Mouse (Mus musculus) hindbrain, postnatal 0 days (tissue): ENCODE results near the gene Hist1h2bg. TPM values are rescaled to one million over a fixed set of nuclear protein-coding genes. Genes with fewer than 3 reads are reported as not detected.
"Not testable (repeated sequence)": the region's sequence is repeated elsewhere in the genome, so short reads cannot be mapped to it uniquely, and the experiment has no call there.

Experiments
- ATAC-seq: fragments of 200-750 bp; cut with Nextera tagmentation; 2 replicates; pipeline ENCODE4 v1.8.0; 2017; ENCODE audit warnings: mild to moderate bottlenecking, moderate TSS enrichment, moderate library complexity
- DNase-seq: peaks from one replicate; pipeline ENCODE4 v3.0.0-alpha.2; 2015; ENCODE audit warnings: low spot score
- H3K27ac ChIP-seq: fragments of 300-500 bp; sonication (generic); 2 replicates; pipeline ENCODE4 v1.5.1; 2014; ENCODE audit warnings: mild to moderate bottlenecking
- H3K27me3 ChIP-seq: fragments of 300-500 bp; sonication (generic); 2 replicates; pipeline ENCODE4 v1.6.1; 2014; ENCODE audit warnings: low read length, mixed read lengths; ENCODE audit not compliant: insufficient read depth
- H3K36me3 ChIP-seq: fragments of 300-500 bp; sonication (generic); 2 replicates; pipeline ENCODE4 v1.6.1; 2014; ENCODE audit warnings: low read length, mixed read lengths; ENCODE audit not compliant: insufficient read depth
- H3K4me1 ChIP-seq: fragments of 300-500 bp; sonication (generic); 2 replicates; pipeline ENCODE4 v1.6.1; 2014; ENCODE audit warnings: antibody characterized with exemption, low read length, mixed read lengths; ENCODE audit not compliant: insufficient read depth
- H3K4me2 ChIP-seq: fragments of 300-500 bp; sonication (generic); 2 replicates; pipeline ENCODE4 v1.6.1; 2014; ENCODE audit warnings: low read depth, mild to moderate bottlenecking, low read length, moderate library complexity, mixed read lengths
- H3K4me3 ChIP-seq: fragments of 300-500 bp; sonication (generic); 2 replicates; pipeline ENCODE4 v1.5.1; 2014; ENCODE audit warnings: low read length
- H3K9ac ChIP-seq: fragments of 300-500 bp; sonication (generic); replicated peaks from 2 replicates; pipeline ENCODE4 v1.6.1; 2014; ENCODE audit warnings: mild to moderate bottlenecking, low read length, moderate library complexity, mixed read lengths
- H3K9me3 ChIP-seq: fragments of 300-500 bp; sonication (generic); 2 replicates; pipeline ENCODE4 v1.6.1; 2016; ENCODE audit warnings: low read length, mixed read lengths
- CTCF ChIP-seq: IDR thresholded peaks from 2 replicates; pipeline ENCODE4 v1.5.1; 2016; ENCODE audit warnings: antibody characterized with exemption, control low read depth, low read depth
- WGBS: fragments of 180-500 bp; shearing (Covaris S2); extraction: QIAGEN DNeasy Blood & Tissue Kit; methylation state at CpG from one replicate; pipeline ENCODE4 v1.1.7; 2014; 5-methylcytosine and 5-hydroxymethylcytosine counted together
- polyA plus RNA-seq: library from polyadenylated mRNA; unstranded; fragments of >200 nt; fragmentation: Nextera tagmentation; extraction: Ambion mirVana; gene quantifications from 2 replicates; pipeline ENCODE4 v1.2.1, GENCODE M21; 2015
- total RNA-seq: library from RNA; depleted of rRNA; stranded (reverse); fragments of >200 nt; gene quantifications from 2 replicates; pipeline ENCODE4 v1.2.3, GENCODE M21; 2014

Hist1h2bg gene
- total and polyA plus RNA-seq, 2 experiments from 2014 or later, result 2.6 to 1,151 TPM

GRCm38 (mm10) chr13:23534368-23535131, 36.6 kb upstream of the Hist1h2bg start:
- DNase-seq (no peak), ATAC-seq (0 out of 2 replicates have a peak, but pooled peaks have one; percentile 10)
- H3K9ac ChIP-seq, result peak overlapping the region; percentile 25; the same call in 1 of the 2 replicates
- H3K36me3 ChIP-seq, result no peaks in the 10 kb centered on the region
- no peaks in the 10 kb centered on the region for H3K27me3 ChIP-seq
- H3K4me2 ChIP-seq, result peak overlapping the region; percentile 61
- TF ChIP-seq CTCF, result no peak
- H3K27ac ChIP-seq, result peak overlapping the region; percentile 64; the same call in 1 of the 2 replicates
- peak overlapping the region; percentile 49 for H3K4me3 ChIP-seq
- WGBS, result under 1% methylated on average over 15 of the region's 15 CpGs
- H3K9me3 ChIP-seq, result no peaks in the 10 kb centered on the region
- H3K4me1 ChIP-seq, result peaks cover 7% of the 10 kb centered on the region; the same call in 1 of the 2 replicates

GRCm38 (mm10) chr13:23535137-23536075, 35.8 kb upstream of the Hist1h2bg start, which contains the start of gene Hist1h3g:
TSS of gene Hist1h3g (plus strand) at chr13:23535422.
- H3K36me3 ChIP-seq, H3K4me1 ChIP-seq, H3K9me3 ChIP-seq, H3K27me3 ChIP-seq: not testable (repeated sequence)
- Histone ChIP-seq H3K9ac (peak within 1 kb of the TSS; percentile 25; the same call in 1 of the 2 replicates), H3K4me3 (peak within 1 kb of the TSS; percentile 49), H3K27ac (peak within 1 kb of the TSS; percentile 64; the same call in 1 of the 2 replicates), H3K4me2 (peak within 1 kb of the TSS; percentile 61)
- ATAC-seq (peak; percentile 92), DNase-seq (peak; percentile 96)
- WGBS, result under 1% methylated on average over 42 of the region's 62 CpGs

DNA sequence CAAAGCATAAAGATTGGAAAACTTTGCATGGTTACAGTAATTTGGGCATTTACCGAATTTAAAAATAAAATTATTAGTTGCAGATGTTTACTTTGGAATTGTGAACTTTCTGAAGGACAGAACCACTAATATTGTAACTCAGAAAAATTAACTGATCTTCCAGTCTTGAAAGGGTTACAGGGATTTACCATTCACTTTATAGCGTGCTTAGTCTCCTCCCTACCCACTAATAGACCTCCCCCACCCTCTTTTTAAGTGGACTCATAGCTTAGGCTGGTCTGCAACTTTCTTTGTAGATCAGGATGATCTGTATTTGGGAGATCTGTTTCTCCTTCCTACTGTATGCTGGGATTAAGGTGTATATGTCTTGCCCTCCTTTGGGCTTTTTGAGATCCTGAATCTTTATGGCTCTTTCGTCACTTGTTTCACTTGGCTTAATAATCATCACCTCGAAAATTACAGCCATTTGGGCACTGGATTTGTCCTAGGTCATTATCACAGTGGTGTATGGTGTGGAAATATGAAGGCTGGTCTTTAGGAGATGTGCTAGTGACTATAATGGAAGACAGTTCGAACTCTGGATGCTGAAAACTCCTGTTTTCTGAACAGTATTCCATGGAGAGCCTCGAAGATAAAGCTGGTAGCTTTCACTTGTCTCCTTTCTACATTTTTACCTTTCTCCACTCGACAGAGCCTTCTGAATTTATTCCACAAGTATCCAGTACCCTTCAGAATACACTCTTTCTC, 34.9 kb upstream of the Hist1h2bg start:
- Histone ChIP-seq H3K4me3 (peak overlapping the region; percentile 49), H3K4me1 (peaks cover 7% of the 10 kb centered on the region; the same call in 1 of the 2 replicates), H3K9ac (no peak overlapping the region), H3K27me3 (no peaks in the 10 kb centered on the region), H3K36me3 (no peaks in the 10 kb centered on the region), H3K4me2 (peak overlapping the region; percentile 61), H3K27ac (no peak overlapping the region), H3K9me3 (no peaks in the 10 kb centered on the region)
- no peak for ATAC-seq
- DNase-seq, result no peak
- WGBS, result 22% methylated on average over 7 of the region's 7 CpGs
- no peak for TF ChIP-seq CTCF

DNA sequence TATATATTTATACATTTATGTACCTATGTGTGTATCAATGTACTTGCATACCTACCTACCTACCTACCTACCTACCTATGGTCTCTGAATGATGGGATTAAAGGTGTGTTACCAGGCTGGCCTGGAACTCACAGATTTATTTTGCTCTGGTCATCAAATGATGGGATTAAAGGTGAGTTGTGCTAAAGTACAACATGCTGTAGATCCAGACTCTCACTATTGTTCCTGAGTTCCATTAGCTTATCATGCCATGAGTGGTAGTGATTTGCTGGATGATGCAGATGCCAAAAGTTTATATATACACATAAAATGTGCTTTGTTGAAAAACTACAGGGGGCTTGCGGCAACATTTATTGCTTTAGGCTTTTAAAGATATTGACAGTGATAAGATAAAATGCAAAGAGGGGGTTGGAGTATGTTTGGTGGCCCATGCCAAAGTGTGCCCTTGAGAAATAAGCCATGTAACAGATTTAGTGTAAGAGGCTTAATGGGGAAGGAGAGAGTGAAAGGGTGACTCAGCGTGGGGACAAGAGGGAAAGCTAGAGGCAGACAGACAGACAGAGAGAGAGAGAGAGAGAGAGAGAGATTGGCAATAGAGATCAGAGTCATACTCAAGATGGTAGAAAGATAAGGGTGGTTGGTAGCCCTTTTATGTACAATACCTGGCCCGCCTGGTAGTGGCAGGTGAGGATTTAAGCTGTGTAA, 34.0 kb upstream of the Hist1h2bg start:
- no peaks in the 10 kb centered on the region for H3K27me3 ChIP-seq
- no peaks in the 10 kb centered on the region for H3K36me3 ChIP-seq
- no peak for TF ChIP-seq CTCF
- peaks cover 7% of the 10 kb centered on the region; the same call in 1 of the 2 replicates for H3K4me1 ChIP-seq
- H3K4me3 ChIP-seq, result no peak overlapping the region
- DNase-seq (no peak), ATAC-seq (no peak)
- no peaks in the 10 kb centered on the region for H3K9me3 ChIP-seq
- H3K4me2 ChIP-seq, result peak overlapping the region; percentile 61; the same call in 1 of the 2 replicates
- 74% methylated on average over 3 of the region's 3 CpGs for WGBS
- H3K9ac ChIP-seq, result no peak overlapping the region
- no peak overlapping the region for H3K27ac ChIP-seq

DNA sequence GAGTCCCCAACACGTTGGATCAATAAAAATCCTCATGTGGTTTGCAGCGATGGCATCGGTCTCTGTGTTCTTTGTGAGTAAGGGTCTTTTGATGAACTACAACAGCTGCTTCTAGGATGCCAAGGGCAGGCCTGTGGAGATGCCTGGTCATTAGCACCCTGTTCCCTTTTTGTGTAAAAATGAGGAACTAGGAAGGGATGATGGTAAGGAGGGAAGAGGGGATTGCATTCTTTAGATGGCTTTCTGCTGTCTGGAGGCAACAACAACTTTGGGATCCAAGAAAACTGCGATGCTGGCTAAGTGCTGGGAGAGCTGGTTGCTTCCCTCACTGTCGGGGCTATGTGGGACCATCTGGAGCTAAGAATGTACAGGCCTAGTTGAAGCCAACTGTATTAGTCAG, 32.9 kb upstream of the Hist1h2bg start:
- peaks cover 7% of the 10 kb centered on the region; the same call in 1 of the 2 replicates for H3K4me1 ChIP-seq
- no peaks in the 10 kb centered on the region for H3K27me3 ChIP-seq
- no peak overlapping the region for H3K27ac ChIP-seq
- H3K9ac ChIP-seq, result no peak overlapping the region
- H3K4me2 ChIP-seq, result no peak overlapping the region
- no peak for DNase-seq
- WGBS, result 73% methylated on average over 5 of the region's 5 CpGs
- no peak for TF ChIP-seq CTCF
- no peak overlapping the region for H3K4me3 ChIP-seq
- no peaks in the 10 kb centered on the region for H3K9me3 ChIP-seq
- no peak for ATAC-seq
- no peaks in the 10 kb centered on the region for H3K36me3 ChIP-seq

DNA sequence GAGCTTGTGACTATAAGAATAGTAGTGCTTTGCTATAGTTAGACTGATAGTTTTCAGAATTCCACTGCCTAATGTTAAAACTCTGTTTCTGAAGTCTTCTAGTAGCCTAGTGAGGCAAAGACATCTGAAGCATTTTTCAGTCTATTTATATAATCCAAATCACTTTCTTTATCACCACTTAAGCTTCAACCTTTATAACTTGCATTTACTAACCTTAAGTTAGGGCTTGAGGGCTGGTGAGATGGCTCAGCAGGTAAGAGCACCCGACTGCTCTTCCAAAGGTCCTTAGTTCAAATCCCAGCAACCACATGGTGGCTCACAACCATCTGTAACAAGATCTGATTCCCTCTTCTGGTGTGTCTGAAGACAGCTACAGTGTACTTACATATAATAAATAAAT, 31.4 kb upstream of the Hist1h2bg start:
- H3K27me3 ChIP-seq, H3K4me3 ChIP-seq, H3K4me1 ChIP-seq, H3K36me3 ChIP-seq, H3K9me3 ChIP-seq, H3K4me2 ChIP-seq, DNase-seq, H3K27ac ChIP-seq, H3K9ac ChIP-seq, ATAC-seq: not testable (repeated sequence)
- 87% methylated on average over 1 of the region's 1 CpGs for WGBS
